ENCODE assay signal across 28 mouse cellular contexts in the genomic region with DNA sequence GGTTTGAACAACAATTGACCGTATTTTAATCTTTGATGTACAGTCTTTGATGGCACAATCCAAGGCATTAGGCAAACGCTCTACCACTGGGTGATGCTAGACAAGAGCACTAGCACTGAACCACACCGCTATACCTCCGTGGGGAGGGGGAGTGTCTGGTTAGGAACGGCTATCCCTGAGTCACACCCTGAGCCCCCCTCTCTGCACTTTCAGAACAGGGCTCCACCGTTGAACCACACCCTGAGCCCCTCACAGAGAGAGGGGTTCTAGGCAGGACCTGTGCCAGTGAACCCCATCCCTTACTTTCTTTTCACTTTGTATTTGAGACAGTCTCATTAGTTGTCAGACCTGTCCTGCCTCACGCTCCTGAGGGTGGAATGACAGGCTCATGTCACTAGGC. TPM values are rescaled to one million over a fixed set of nuclear protein-coding genes. Genes with fewer than 3 reads are reported as not detected.
"Had no signal": no experiment of that assay in that cellular context is flagged by ENCODE, and none has a peak within 500 bp of the region (broad histone marks: within the 10 kb centered on the region; RNA-seq: fewer than 3 reads in every experiment).

No protein-coding gene starts in this region.

- H3K4me3 ChIP-seq: heart, adult 2 months; heart, embryonic 13.5 days; heart, embryonic 15.5 days; hindbrain, embryonic 10.5 days; hindbrain, embryonic 12.5 days; intestine, embryonic 15.5 days; layer of hippocampus, adult 2 months; left cerebral cortex, adult 2 months; limb, embryonic 10.5 days; limb, embryonic 12.5 days; liver, embryonic 13.5 days; liver, embryonic 15.5 days had no signal

- H3K27ac ChIP-seq: heart, adult 2 months; heart, embryonic 13.5 days; heart, embryonic 15.5 days; hindbrain, embryonic 10.5 days; hindbrain, embryonic 12.5 days; hindbrain, embryonic 14.5 days; intestine, embryonic 15.5 days; layer of hippocampus, adult 2 months; left cerebral cortex, adult 2 months; limb, embryonic 10.5 days; limb, embryonic 12.5 days; liver, embryonic 13.5 days; liver, embryonic 15.5 days had no signal

- DNase-seq: gastrocnemius, postnatal 14 days; heart, adult 2 months; heart, postnatal 4 days; kidney, adult 18-20 months; kidney, adult 8-10 months; kidney, postnatal 10 days; kidney, postnatal 25 days; kidney, postnatal 4 days; liver; liver, embryonic 13.5 days had no signal

RNA-seq across cellular contexts. Expression of a gene that starts 2.9 kb away (rescaled TPM):
- total RNA-seq: granulocyte monocyte progenitor cell, adult 5-6 weeks; layer of hippocampus, adult 2 months; layer of hippocampus, postnatal 10 days; layer of hippocampus, postnatal 25 days; left cerebral cortex, adult 2 months; left cerebral cortex, postnatal 36 days had no signal

RNA-seq across cellular contexts. Expression of a gene that starts 5.1 kb away (rescaled TPM):
- total RNA-seq: granulocyte monocyte progenitor cell, adult 5-6 weeks; layer of hippocampus, adult 2 months; left cerebral cortex, adult 2 months; left cerebral cortex, postnatal 14 days; left cerebral cortex, postnatal 36 days had no signal

RNA-seq across cellular contexts. Expression of a gene that starts 12.3 kb away (rescaled TPM):
- total RNA-seq: gastrocnemius, postnatal 4 days; granulocyte monocyte progenitor cell, adult 5-6 weeks; heart, adult 2 months; heart, postnatal 25 days; heart, postnatal 4 days; layer of hippocampus, adult 2 months; left cerebral cortex, adult 2 months; left cerebral cortex, postnatal 14 days; left cerebral cortex, postnatal 36 days had no signal
